Mouse (Mus musculus): ENCODE results near the gene Trpm2. TPM values are rescaled to one million over a fixed set of nuclear protein-coding genes. Genes with fewer than 3 reads are reported as not detected.
"Not testable (repeated sequence)": the region's sequence is repeated elsewhere in the genome, so short reads cannot be mapped to it uniquely, and the experiment has no call there.

The Trpm2 gene
- polyA plus RNA-seq, 1 experiment: 51.6 TPM

GRCm38 (mm10) chr10:77971191-77971590 lies 828 bp upstream of the Trpm2 start:
- peak overlapping the region; percentile 31; the same call in 1 of the 2 replicates for H3K4me3 ChIP-seq (ENCODE audit: extremely low read depth, insufficient read depth, insufficient read length)
- DNase-seq (ENCODE audit: low read depth in 1 of 2, low spot score in 2 of 2): peak in 1 of 2 experiments; percentile 41
- 20% methylated on average over 10 of the region's 10 CpGs for WGBS
- no peaks in the 10 kb centered on the region for H3K36me3 ChIP-seq (ENCODE audit: control insufficient read depth, insufficient read depth, low read length)
- TF ChIP-seq POLR2A (IDR thresholded peaks at IDR 0.05; ENCODE audit: low read depth, low read length) (no peak), CTCF (IDR thresholded peaks at IDR 0.05; ENCODE audit: extremely low read depth, insufficient read depth, insufficient read length, insufficient replicate concordance) (no peak)
- H3K27ac ChIP-seq (ENCODE audit: insufficient read depth, low read length): no peak overlapping the region
- peaks cover 2% of the 10 kb centered on the region; the same call in 1 of the 2 replicates for H3K27me3 ChIP-seq (ENCODE audit: control insufficient read depth, insufficient read depth, low read length)
- peaks cover 18% of the 10 kb centered on the region for H3K4me1 ChIP-seq (ENCODE audit: control insufficient read depth, insufficient read depth, insufficient read length)

- Histone ChIP-seq H3K4me3 (ENCODE audit: extremely low read depth, insufficient read depth, insufficient read length) (peak overlapping the region; percentile 48; the same call in 1 of the 2 replicates), H3K27ac (ENCODE audit: insufficient read depth, low read length) (peak overlapping the region; percentile 59), H3K27me3 (ENCODE audit: control insufficient read depth, insufficient read depth, low read length) (peaks cover 2% of the 10 kb centered on the region; the same call in 1 of the 2 replicates), H3K36me3 (ENCODE audit: control insufficient read depth, insufficient read depth, low read length) (no peaks in the 10 kb centered on the region), H3K4me1 (ENCODE audit: control insufficient read depth, insufficient read depth, insufficient read length) (peaks cover 18% of the 10 kb centered on the region)
- TF ChIP-seq POLR2A (IDR thresholded peaks at IDR 0.05; ENCODE audit: low read depth, low read length) (no peak), CTCF (IDR thresholded peaks at IDR 0.05; ENCODE audit: extremely low read depth, insufficient read depth, insufficient read length, insufficient replicate concordance) (no peak)
- 16% methylated on average over 8 of the region's 8 CpGs for WGBS
- no peak for DNase-seq (ENCODE audit: low read depth in 1 of 2, low spot score in 2 of 2)
These were observed 414 bp downstream of the Trpm2 start for GRCm38 (mm10) chr10:77969973-77970325.

GRCm38 (mm10) chr10:77969274-77969972 lies 940 bp downstream of the Trpm2 start:
- peak overlapping the region; percentile 48 for H3K4me3 ChIP-seq (ENCODE audit: extremely low read depth, insufficient read depth, insufficient read length)
- peaks cover 18% of the 10 kb centered on the region for H3K4me1 ChIP-seq (ENCODE audit: control insufficient read depth, insufficient read depth, insufficient read length)
- TF ChIP-seq POLR2A (IDR thresholded peaks at IDR 0.05; ENCODE audit: low read depth, low read length): no peak
- no peak for TF ChIP-seq CTCF (IDR thresholded peaks at IDR 0.05; ENCODE audit: extremely low read depth, insufficient read depth, insufficient read length, insufficient replicate concordance)
- peak overlapping the region; percentile 59 for H3K27ac ChIP-seq (ENCODE audit: insufficient read depth, low read length)
- DNase-seq (ENCODE audit: low read depth in 1 of 2, low spot score in 2 of 2): peak in 1 of 2 experiments; percentile 34
- H3K36me3 ChIP-seq (ENCODE audit: control insufficient read depth, insufficient read depth, low read length): no peaks in the 10 kb centered on the region
- 13% methylated on average over 26 of the region's 26 CpGs for WGBS
- H3K27me3 ChIP-seq (ENCODE audit: control insufficient read depth, insufficient read depth, low read length): peaks cover 2% of the 10 kb centered on the region; the same call in 1 of the 2 replicates

GRCm38 (mm10) chr10:77963971-77964370 lies 6.4 kb downstream of the Trpm2 start:
- no peaks in the 10 kb centered on the region; the same call in 1 of the 2 replicates for H3K4me1 ChIP-seq (ENCODE audit: control insufficient read depth, insufficient read depth, insufficient read length)
- WGBS: 26% methylated on average over 6 of the region's 6 CpGs
- no peaks in the 10 kb centered on the region for H3K27me3 ChIP-seq (ENCODE audit: control insufficient read depth, insufficient read depth, low read length)
- DNase-seq (ENCODE audit: low read depth in 1 of 2, low spot score in 2 of 2): no peak
- no peak overlapping the region for H3K27ac ChIP-seq (ENCODE audit: insufficient read depth, low read length)
- H3K4me3 ChIP-seq (ENCODE audit: extremely low read depth, insufficient read depth, insufficient read length): no peak overlapping the region
- H3K36me3 ChIP-seq (ENCODE audit: control insufficient read depth, insufficient read depth, low read length): no peaks in the 10 kb centered on the region
- TF ChIP-seq POLR2A (IDR thresholded peaks at IDR 0.05; ENCODE audit: low read depth, low read length): no peak
- no peak for TF ChIP-seq CTCF (IDR thresholded peaks at IDR 0.05; ENCODE audit: extremely low read depth, insufficient read depth, insufficient read length, insufficient replicate concordance)

GRCm38 (mm10) chr10:77962725-77963124 lies 7.6 kb downstream of the Trpm2 start:
- no peaks in the 10 kb centered on the region; the same call in 1 of the 2 replicates for H3K4me1 ChIP-seq (ENCODE audit: control insufficient read depth, insufficient read depth, insufficient read length)
- no peaks in the 10 kb centered on the region for H3K36me3 ChIP-seq (ENCODE audit: control insufficient read depth, insufficient read depth, low read length)
- TF ChIP-seq POLR2A (IDR thresholded peaks at IDR 0.05; ENCODE audit: low read depth, low read length) (no peak), CTCF (IDR thresholded peaks at IDR 0.05; ENCODE audit: extremely low read depth, insufficient read depth, insufficient read length, insufficient replicate concordance) (no peak)
- no peak overlapping the region for H3K27ac ChIP-seq (ENCODE audit: insufficient read depth, low read length)
- H3K4me3 ChIP-seq (ENCODE audit: extremely low read depth, insufficient read depth, insufficient read length): no peak overlapping the region
- no peaks in the 10 kb centered on the region for H3K27me3 ChIP-seq (ENCODE audit: control insufficient read depth, insufficient read depth, low read length)
- no peak for DNase-seq (ENCODE audit: low read depth in 1 of 2, low spot score in 2 of 2)
- 13% methylated on average over 2 of the region's 2 CpGs for WGBS

GRCm38 (mm10) chr10:77950468-77950867 lies 19.9 kb downstream of the Trpm2 start:
- not testable (repeated sequence) for H3K4me3 ChIP-seq (ENCODE audit: extremely low read depth, insufficient read depth, insufficient read length); DNase-seq (ENCODE audit: low read depth in 1 of 2, low spot score in 2 of 2); H3K36me3 ChIP-seq (ENCODE audit: control insufficient read depth, insufficient read depth, low read length); H3K27me3 ChIP-seq (ENCODE audit: control insufficient read depth, insufficient read depth, low read length); H3K4me1 ChIP-seq (ENCODE audit: control insufficient read depth, insufficient read depth, insufficient read length); H3K27ac ChIP-seq (ENCODE audit: insufficient read depth, low read length)
- 93% methylated on average over 9 of the region's 12 CpGs for WGBS

- Histone ChIP-seq H3K36me3 (ENCODE audit: control insufficient read depth, insufficient read depth, low read length) (no peaks in the 10 kb centered on the region), H3K4me1 (ENCODE audit: control insufficient read depth, insufficient read depth, insufficient read length) (no peaks in the 10 kb centered on the region), H3K27me3 (ENCODE audit: control insufficient read depth, insufficient read depth, low read length) (no peaks in the 10 kb centered on the region), H3K4me3 (ENCODE audit: extremely low read depth, insufficient read depth, insufficient read length) (no peak overlapping the region), H3K27ac (ENCODE audit: insufficient read depth, low read length) (no peak overlapping the region)
- TF ChIP-seq POLR2A (IDR thresholded peaks at IDR 0.05; ENCODE audit: low read depth, low read length) (no peak), CTCF (IDR thresholded peaks at IDR 0.05; ENCODE audit: extremely low read depth, insufficient read depth, insufficient read length, insufficient replicate concordance) (no peak)
- 79% methylated on average over 2 of the region's 2 CpGs for WGBS
- no peak for DNase-seq (ENCODE audit: low read depth in 1 of 2, low spot score in 2 of 2)
These were observed 30.7 kb downstream of the Trpm2 start for GRCm38 (mm10) chr10:77939685-77940084.

All from spleen, adult 2 months (tissue).